Mouse (Mus musculus): ENCODE results near the gene Cdk6.
"Not testable (repeated sequence)": the region's sequence is repeated elsewhere in the genome, so short reads cannot be mapped to it uniquely, and the experiment has no call there.

- not testable (repeated sequence) for TF ChIP-seq CTCF, POLR2A (IDR thresholded peaks at IDR 0.05; ENCODE audit: insufficient read depth, low read depth, low read length)
Observed at GRCm38 (mm10) chr5:3340340-3341058, 786 bp upstream of the Cdk6 start.

Data from olfactory bulb, adult 2 months (tissue).